Mouse (Mus musculus): ENCODE data around the gene 4930513O06Rik. TPM values are rescaled to one million over a fixed set of nuclear protein-coding genes. Genes with fewer than 3 reads are reported as not detected.

4930513O06Rik gene
- polyA plus RNA-seq (2012; fragmentation: generic; extraction: Trizol) = not detected

GRCm38 (mm10) chrX:139085943-139086342 is at the start of gene 4930513O06Rik:
TSS of gene 4930513O06Rik (plus strand) at chrX:139086243.

GRCm38 (mm10) chrX:139085077-139085476 is 966 bp upstream of the 4930513O06Rik start, which contains the start of gene Serpina7:
TSS of gene Serpina7 (minus strand) at chrX:139085236.

Other genes starting within 250 kb of the 4930513O06Rik start
- gene Nrk, start 171.8 kb upstream of the 4930513O06Rik start, polyA plus RNA-seq (2012; fragmentation: generic; extraction: Trizol) = under 1 TPM; under 0.01 to 0.67 TPM
- not detected for gene Serpina7, start 1.0 kb upstream of the 4930513O06Rik start, polyA plus RNA-seq (2012; fragmentation: generic; extraction: Trizol)
- not detected for gene 4933428M09Rik, start 93.0 kb downstream of the 4930513O06Rik start, polyA plus RNA-seq (2012; fragmentation: generic; extraction: Trizol)
- 1 to 10 TPM in 1 of 2 experiments, under 1 TPM in 1; 0.47 to 2.5 TPM for gene Mum1l1, start 123.8 kb downstream of the 4930513O06Rik start, polyA plus RNA-seq (2012; fragmentation: generic; extraction: Trizol)
- gene Trap1a, start 247.4 kb downstream of the 4930513O06Rik start, polyA plus RNA-seq (2012; fragmentation: generic; extraction: Trizol) = under 1 TPM; 0.02 to 0.07 TPM